ENCODE assay signal across 8 mouse cellular contexts in genomic region chr3:130103486-130103885, GRCm38 (mm10). TPM values are rescaled to one million over a fixed set of nuclear protein-coding genes. Genes with fewer than 3 reads are reported as not detected.
DNase-seq lines count a peak whose midpoint lies in the region; ATAC-seq lines count a peak whose summit lies in the region.

No protein-coding gene starts in this region.

- peak; percentile 34 for DNase-seq in CD4-positive, CD25-positive, alpha-beta regulatory T cell, adult 2 months (ENCODE audit: low read depth, low spot score)
- DNase-seq in left cerebral cortex, adult 18-20 months (ENCODE audit: low spot score in 2 of 2), result peak; percentile 24 to 34
- no peak for DNase-seq in left cerebral cortex, adult 8-10 months (ENCODE audit: low spot score in 2 of 2)
- DNase-seq in adrenal gland, postnatal 25 days, result peak; percentile 16
- DNase-seq in lung, postnatal 14 days, result peak; percentile 25
- DNase-seq in adipocyte (ENCODE audit: low spot score), result no peak
- DNase-seq in cerebellum, adult 11-12 months, result no peak

- ATAC-seq in CD4-positive, CD25-positive, alpha-beta regulatory T cell, adult 4 months, result no peak

RNA-seq across cellular contexts. Expression of gene Col25a1, which starts 27.8 kb away (rescaled TPM):
- under 1 TPM in 1 of 2 experiments, not detected in 1; 0.08 TPM for polyA plus RNA-seq in CD4-positive, CD25-positive, alpha-beta regulatory T cell, adult 4 months (2017; shearing (Covaris generic))
- 10 to 100 TPM; 39.5 to 41.4 TPM for total RNA-seq in left cerebral cortex, adult 18-20 months (2021)
- total RNA-seq in left cerebral cortex, adult 8-10 months (2022), result 10 to 100 TPM; 37.6 to 43.3 (median 39.9) TPM
- total RNA-seq in adrenal gland, postnatal 25 days (2021), result 5.7 and 10.3 TPM in 2 replicates

RNA-seq across cellular contexts. Expression of gene Sec24b, which starts 42.1 kb away (rescaled TPM):
- 10 to 100 TPM; 25.2 to 26.6 TPM for polyA plus RNA-seq in CD4-positive, CD25-positive, alpha-beta regulatory T cell, adult 4 months (2017; shearing (Covaris generic))
- total RNA-seq in left cerebral cortex, adult 18-20 months (2021), result 10 to 100 TPM; 51.0 to 54.2 TPM
- total RNA-seq in left cerebral cortex, adult 8-10 months (2022), result 10 to 100 TPM; 56.3 to 71.2 (median 60.3) TPM
- total RNA-seq in adrenal gland, postnatal 25 days (2021), result 75.9 and 77.0 TPM in 2 replicates

Comparison
In these comparisons a context has a peak if more than half of its experiments do, and no peak if none do; other contexts are left out.
1. DNase-seq: peak in CD4-positive, CD25-positive, alpha-beta regulatory T cell, adult 2 months (single experiment), left cerebral cortex, adult 18-20 months (2 of 2), adrenal gland, postnatal 25 days (single experiment) and lung, postnatal 14 days (single experiment); none in left cerebral cortex, adult 8-10 months (0 of 2), adipocyte (single experiment) and cerebellum, adult 11-12 months (single experiment).